Mouse (Mus musculus) thymus, postnatal 36 days (tissue): Measurements from ENCODE around the gene Ndufa11.

Experiments used
- DNase-seq, 2 experiments: peaks; one replicate each; pipeline ENCODE4 v3.0.0; 2022; ENCODE audit warnings: mixed read lengths in 2 of 2

Ndufa11 gene

DNA sequence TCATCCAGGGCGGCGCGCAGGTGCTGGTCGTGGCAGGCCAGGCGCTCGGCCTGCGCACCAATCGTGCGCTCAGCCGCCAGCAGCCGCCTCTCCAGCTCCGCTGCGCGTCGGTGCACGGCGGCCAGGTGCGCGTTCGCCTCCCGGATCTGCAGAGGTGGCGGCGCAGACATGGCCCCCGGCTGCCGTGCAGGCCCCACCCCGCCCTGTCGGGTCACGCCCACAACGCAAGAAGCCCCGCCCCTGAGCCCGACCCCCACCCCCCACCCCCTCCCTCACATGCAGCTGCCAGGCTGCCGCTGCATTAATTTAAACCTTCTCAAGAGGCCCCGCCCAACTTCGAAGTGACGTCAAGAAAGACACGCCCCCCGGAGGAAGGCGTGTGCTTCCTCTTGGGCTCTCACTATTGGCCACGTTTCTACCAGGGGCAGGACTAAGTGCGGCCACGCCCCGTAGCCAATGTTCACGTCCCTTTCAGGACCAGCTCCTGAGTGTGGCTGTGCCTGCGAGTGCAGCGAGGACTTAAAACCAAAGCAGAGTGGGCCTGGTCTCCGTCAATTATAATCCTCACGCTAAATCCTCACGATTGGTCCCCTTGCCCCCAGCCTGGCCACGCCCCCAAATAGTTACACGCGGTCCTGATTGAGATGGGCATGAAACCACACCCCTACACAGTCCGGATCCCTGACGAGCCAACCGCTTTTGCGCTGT, 758 bp upstream of the Ndufa11 start:
- DNase-seq = peak; percentile 97

DNA sequence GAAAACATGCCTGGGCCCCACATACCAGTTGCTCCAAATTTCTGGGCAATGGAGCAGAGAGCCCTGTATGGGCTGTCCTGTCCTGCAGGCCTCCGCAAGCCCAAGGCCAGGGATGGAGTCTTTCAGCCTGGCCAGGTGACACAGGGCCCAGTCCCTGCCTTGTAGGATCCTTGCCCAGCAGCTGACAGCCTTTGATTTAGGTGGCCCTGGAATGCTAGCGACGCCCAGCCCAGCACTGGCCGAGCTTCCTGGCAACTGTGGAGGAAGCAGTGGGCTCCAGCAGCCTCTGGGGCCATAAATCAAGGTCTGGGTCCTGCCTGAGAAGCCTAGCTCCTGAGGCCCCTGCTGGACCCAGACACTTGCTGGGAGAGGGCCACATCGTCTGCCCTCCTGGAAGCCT, 4.9 kb downstream of the Ndufa11 start:
- no peak for DNase-seq

DNA sequence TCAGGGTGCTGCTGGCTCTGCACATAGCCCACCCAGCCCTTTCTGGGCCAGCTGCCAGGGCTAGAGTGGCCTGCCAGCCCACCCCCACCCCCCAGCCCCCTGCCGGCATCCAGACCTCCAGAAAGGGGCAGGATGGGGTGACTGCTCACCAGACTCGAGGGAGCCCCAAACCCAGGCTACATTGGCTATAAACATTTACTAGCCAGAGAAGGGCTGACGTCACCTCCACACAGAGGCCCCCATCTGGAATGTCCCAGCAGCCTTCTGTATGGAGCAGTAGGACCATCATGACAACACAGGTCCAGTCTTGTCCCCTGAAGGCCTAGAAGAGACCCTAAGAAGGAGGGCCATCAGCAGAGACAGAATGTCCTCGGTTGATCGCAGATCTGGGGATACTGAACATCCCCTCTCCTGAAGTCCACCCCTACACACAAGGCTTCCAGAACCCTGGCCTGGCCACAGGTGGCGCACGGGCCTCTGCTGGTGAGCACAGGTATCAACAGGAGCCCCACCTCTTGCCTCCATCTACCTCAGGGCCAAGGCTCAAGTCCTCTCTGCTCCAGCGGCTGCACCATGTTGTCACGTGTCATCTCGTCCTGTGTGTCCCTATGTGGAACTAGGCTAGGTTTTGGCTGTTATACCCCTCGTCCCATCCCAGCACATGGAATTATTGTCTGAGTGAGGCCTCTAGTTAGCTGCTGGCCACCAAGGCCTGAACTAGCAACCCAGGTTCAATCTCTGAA, 6.0 kb downstream of the Ndufa11 start:
- DNase-seq = no peak

DNA sequence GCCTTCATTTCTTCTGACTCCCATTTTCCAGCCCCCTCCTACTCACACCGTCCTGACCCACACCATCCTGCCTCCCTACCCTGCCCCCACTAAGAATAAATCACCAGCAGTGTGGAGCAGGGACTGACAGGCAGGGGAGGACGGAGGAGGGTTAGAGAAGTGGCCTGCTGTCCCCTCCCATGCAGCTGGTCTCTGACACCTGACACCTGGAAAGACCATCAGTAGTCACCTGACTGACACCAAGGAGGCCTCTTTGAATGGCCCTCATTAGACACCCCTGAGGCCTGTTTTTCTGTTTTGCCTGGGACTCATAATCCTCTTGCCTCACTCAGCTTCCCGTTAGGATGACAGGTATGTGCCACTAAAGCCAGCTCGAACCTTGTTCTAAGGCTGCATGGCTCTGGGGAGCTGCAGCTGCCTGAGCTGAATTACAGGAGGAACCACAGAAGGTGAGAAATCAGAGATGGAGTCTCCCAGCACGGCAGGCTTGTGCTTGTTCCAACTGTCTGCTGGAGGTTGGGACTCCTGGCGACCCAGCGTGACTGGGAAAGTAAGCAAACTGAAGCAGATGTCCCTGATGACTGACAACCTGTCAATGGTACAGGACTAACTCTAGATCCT, 9.6 kb downstream of the Ndufa11 start:
- DNase-seq = no peak

DNA sequence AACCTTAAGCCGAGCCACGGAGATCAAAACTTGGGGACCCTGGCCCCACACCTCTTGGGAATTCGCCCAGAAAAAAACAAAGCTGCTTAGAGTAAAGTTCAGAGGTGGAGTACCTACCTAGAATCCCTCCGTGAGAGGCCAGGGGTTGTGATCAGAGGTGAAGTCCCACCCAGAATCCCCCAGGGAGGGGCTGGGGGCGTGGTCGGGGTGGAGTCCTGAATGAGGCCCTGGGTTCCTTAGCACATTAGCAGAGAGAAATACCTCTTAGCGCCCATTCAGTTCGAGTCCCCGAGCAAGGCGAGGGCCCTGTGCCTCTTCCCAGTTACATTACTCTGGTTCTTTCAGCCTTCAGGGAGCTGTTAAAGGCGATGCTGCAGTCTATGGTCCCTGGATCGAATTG, 10.1 kb downstream of the Ndufa11 start:
- no peak for DNase-seq

DNA sequence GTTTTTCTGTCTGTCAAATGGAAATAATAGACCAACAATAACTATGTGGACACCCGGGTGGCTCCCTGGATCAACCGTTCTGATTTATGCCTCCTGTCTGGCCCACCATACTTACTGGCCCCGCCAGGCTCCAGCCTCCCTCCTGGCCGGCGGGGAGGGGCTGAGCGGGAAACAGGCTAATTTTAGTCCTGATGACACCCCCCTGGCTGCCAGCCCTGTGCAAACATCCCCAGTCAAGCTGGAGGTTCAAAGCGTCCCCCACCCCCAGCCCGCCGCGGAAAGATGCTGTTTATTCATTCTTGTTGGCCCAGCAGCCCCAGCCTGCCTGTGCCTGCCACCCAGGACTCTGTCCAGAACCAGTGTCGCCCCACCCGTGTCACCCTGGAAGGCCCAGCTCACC, 10.6 kb downstream of the Ndufa11 start:
- no peak for DNase-seq

DNA sequence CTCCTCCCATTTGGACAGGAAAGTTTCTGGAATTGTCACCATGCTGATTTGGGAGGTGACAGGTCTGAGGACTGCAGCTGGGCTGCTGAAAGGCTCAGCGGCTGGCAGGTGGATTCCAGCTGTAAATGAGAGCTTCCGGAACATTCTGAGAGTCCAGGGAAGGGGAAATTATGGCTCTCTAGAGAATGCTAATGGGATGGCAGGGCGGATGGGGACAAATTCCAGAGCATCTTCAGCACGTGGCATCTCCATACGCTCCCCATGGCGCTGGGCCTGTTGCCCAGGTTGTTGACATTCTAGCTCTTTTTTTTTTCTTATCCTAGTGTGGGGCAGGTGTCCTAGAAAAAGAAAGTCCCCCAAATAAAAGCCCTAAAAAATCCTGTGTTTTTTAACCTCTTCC, 11.6 kb downstream of the Ndufa11 start:
- no peak for DNase-seq

DNA sequence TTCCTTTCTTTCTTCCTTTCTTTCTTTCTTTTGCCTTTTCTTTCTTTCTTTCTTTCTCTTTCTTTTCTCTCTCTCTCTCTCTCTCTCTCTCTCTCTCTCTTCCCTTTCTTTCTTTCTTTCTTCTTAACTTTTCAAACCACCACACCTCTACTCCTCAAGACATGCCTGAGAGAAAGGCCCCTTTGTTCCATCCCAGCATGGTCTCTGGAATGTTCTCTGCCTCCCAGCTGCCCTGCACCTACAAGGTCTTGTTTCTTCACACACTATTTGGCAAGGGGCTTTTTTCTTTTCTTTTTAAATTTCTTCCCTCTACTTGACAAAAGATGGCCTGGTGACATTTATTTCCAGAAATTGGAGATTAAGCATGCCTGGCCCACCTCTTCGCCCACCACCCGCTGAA, 12.1 kb downstream of the Ndufa11 start:
- DNase-seq = no peak

DNA sequence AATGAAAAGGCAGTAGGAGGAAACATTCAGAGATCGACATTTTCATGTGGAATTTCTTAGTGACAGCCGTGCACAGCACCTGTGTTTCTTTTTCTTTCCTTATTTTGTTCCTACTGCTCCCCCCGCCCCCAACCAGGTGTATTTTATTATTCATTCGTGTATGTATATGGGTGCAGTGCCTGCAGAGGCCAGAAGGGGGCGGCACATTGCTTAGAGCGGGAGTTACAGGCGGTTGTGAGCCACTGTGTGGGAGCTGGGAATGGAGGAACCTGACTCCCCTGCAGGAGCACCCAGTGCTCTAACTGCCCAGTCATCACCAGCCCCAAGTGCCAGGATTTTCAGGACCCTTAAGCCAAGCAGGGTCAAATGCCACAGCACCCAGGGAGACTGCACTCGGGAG, 19.0 kb downstream of the Ndufa11 start:
- DNase-seq = peak in 1 of 2 experiments; percentile 37

DNA sequence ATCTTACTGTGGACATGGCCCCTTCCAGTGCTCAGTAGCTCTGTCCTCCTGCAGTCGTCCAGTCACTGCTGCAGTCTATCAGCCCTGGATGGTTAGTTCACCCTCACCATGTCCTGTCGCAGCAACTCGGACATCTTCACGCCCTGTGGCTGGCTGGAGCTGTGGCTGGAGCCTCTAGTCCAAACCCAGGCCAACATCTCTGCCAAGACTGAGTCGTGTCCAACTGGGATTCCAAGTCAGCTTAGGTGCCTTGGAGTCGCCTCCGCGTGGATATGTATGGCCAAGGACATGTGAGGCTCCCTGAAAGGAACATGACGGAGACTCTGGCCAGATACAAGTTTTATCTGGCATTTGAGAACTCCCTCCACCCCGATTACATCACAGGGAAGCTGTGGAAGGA, 20.7 kb downstream of the Ndufa11 start:
- DNase-seq = no peak

DNA sequence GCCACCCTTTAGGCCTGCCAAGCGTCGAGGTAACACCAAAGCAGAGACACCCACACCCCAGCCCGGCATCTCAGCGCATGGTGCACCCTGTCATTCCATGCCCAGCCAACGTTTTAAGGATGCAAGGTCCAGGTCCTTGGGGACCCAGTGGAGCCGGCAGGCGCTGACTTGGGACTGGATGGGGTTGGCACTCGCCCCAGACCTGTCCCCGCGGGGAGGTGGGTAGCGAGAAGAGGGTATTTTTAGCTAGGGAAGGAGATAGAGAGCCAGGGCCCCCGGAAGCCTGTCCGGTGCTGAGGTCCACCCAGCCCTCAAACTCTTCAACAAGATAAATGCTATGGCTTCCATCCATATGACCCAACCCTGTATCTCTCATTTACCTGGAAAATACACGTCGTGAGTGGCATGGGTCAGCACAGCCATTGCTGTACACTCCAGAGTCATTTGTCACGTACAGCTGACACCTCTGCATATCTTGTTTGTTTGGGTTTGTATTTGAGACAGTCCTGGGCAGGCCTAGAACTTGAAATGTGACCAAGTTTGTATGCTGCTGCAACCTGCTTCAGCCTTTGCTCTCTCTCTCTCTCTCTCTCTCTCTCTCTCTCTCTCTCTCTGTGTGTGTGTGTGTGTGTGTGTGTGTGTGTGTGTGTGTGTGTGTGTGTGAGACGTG, 22.7 kb downstream of the Ndufa11 start:
- DNase-seq = no peak

DNA sequence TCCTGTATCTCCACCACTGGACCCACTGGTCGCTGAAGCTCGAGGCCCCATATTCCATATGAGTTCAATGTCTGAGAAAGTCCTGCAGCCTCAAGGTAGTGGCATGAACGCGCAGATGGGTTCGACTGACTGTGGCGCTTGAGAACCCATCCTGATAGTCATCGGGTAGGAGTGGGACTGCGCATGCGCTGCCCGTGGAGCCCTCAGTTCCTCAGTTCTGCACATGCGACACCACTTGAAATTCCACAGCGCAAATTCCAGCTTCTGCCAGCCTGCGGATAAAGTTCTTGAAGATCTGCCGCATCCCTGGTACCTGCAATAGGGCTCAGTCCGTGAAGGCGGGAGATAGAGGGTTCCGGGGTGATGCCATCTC, 23.2 kb downstream of the Ndufa11 start:
- DNase-seq = no peak

DNA sequence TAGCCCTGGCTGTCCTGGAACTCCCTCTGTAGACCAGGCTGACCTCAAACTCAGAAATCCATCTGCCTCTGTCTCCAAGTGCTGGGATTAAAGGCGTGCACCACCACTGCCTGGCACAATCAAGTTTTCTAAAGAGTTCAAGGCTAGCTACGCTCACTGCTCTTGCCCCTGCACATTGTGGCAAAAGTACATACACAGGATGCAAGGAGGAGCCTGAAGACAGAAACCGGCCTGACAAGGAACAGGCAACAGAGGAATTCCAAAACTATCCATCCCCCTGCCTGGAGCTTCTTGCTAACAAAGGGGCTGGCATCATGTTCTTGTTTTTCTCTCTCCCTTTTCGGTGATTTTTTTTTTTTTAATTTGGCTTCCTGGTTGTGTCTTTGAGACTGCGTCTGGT, 26.6 kb downstream of the Ndufa11 start:
- no peak for DNase-seq

DNA sequence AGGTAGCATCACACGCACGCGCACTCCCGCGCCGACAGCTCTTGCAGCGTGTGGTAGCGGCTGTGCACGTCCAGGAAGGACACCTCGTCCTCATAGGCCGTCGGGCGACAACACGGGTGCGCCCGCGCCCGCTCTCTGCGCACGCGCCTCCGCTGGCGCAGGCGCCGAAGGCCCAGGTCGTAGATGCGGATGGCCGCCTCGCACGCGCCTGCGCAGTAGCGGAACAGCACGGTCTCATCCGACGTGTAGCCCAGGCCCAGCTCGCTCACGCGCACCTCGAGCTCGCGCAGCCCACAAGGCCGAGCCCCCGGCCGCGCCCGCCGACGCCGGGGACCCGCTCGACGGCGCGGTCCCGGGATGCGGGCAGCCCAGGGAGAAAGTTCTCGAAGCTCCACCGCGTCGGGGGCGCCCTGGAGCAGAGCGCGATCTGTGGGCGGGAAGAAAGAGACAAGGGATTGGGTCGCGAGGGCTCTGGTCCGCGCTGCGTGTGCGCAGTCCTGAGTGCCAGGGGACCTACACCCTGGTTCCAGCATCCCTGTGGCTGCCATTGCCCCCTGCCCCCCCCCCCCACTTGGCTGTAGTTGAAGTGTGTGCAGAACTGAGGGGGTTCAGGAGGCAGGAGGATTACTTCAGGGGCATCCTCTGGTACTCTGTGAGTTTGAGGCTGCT, 34.0 kb downstream of the Ndufa11 start:
- DNase-seq = no peak

DNA sequence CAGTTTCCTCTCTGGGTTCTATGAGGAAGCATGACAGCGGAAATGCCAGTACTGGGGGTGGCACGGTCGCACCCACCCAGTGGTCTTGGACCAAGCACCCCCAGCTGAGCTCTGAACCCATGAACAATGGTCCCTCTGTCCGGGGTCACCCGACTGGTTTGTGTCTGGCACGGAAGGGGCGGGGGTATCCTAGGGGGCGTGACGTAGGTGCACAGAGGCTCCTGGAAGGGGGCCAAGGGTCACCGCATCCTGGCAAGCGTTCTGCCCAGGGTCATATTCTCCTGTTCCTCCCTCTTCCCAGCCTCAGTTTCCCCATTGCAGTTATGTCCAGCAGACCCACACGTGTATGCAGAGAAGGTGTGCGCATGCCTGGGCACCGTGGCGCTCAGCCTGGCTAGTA, 35.9 kb downstream of the Ndufa11 start:
- no peak for DNase-seq

DNA sequence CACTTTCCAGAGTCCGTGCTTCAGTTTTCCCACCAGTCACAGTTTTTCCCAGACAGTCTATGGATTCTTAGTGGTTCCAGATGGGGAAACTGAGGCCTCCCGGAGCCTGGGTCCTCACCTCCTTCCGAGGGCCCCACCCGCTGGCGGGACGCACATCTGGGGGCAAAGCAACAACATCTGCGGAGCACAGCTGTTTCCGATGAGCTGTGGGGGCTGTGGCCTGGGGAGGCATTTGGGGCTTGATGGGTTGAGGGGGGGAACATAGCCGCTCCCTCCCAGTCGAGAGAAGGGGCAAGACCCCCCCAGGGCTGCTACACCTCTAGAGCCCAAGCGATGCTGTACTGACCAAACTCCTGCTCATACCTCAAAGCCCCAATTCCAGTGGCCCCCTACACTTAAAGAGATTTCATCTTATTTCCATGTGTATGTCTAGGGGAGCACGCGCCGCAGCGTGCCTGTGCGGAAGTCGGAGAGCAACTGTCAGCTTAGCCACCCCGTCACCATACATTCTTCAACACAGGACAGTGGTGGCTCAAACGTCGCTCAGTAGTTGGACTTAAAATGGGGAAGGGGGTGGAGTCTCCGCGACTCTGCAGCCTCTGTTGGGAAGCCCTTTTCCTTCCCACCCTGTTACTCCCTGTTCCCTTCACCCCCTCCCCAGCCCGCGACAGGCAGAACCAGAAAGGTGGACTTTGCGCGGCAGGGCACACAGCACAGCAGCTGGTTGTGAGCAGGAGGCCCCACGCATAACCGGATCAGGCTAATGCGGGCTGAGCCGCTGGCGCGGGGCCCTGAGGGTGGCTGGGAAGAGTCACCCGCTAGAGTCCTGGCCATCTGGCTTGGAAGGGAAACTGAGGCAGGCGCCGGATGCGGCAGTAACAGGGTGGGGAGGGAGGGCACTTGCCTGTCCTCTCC, 37.0 kb downstream of the Ndufa11 start:
- DNase-seq = peak; percentile 26 to 51

DNA sequence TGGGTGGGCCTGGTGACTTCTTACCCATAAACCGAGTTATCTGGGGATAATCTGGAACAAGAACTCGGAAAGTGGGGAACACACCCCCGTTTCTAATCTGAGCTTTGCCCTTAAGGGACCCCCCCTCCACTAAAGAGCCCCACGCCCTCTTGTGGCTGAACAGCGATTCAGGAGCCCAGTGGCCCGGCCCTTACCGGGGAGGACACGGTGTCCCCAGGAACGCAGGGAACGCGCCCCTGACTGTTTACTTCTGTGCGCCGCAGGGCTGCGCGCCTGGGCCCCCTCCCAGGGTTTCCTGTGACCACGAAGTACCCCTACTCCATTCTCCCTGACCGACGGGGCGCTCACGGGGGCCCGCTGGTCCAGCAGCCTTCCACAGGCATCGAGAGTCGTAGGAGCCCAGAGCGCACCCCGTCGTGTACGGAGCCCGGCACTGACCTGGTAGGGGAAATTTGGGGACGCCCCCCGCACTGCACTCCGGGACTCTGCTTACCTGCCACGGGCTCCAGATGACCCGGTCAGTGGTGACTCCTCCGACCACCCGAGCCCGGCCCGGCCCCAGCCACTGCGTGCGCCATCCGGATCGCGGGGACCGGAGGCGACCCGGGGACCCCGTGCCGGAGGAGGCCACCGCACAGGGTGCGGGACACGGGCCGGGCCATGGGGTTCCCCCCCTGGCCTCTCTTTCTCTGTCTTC, 39.3 kb downstream of the Ndufa11 start:
- peak; percentile 37 to 48 for DNase-seq

DNA sequence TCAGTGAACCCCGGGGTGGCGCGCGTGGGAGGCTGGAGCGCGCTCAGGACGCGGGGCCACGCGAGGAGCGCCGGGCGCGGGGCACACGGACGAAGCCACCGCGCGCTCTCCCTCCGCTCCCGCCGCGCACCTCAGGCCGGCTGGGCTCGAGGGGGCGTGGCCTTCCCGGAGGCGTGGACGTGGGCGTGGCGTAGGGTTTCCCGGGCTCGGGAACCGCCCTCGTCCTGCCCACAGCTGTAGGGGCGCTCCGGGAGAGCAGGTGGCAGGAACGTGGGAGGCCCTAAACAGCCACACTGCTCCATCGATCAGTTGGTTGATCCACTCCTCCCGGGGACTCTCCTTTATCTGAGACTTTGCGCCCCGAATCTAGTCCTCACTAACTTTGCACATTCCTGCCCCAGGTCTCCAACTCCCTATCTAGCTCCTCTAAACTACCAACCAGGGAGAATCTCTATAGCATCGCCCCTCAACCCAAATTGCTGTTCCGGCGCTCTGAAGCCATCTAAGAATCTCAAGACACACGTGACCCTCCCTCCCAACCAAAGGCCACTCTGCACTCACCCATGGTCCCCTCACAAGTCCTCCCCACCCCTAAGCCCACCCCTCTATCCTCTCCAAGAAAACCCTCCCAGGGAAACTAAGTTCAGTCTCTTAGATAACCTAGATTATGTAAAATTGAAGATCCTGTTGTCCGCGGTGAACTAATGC, 40.0 kb downstream of the Ndufa11 start, which contains the start of gene Nrtn:
Gene Nrtn (minus strand): TSS at position 115 of the 708 bp plus-strand sequence.
- DNase-seq = peak; percentile 85 to 86

DNA sequence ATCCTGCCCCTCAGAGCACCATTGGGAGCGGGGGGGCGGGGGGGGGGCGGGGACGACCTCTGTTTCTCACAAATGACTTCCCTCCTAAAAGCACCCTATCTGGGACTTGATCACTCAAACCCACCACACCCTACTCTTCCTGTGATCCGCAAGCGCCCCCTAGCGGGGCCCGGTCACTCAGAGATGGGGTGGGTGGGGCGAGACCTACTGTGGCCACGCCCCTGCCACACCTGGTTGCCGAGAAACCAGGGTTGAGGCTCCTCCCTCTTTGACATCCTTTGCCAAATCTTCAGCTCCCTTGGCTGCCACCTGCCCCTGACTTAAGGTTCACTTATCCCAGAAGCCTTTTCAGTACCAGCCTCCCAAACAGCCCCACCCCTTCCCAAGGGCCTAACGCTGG, 40.6 kb downstream of the Ndufa11 start:
- peak; percentile 83 to 86 for DNase-seq

DNA sequence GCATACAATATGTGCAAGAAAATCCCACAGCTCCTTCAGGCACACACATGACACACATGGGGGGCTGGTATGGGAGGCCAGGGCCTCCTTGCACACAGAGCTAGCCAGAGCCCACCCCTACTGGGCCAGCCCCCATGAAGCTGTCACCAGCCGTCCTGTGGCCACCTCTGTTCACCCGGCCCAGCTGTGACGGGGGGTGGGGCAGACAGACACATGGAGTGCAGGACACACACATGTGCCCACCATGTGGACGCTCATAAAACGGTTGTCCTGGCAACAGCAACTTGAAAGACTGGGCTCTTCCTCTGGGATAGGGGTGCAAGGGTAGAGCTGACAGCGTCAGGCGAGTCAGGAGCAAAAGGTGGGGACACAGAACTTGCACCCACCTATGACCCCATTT, 41.7 kb downstream of the Ndufa11 start:
- peak in 1 of 2 experiments; percentile 37 for DNase-seq
